Mouse (Mus musculus): ENCODE results near the gene Sestd1. TPM values are rescaled to one million over a fixed set of nuclear protein-coding genes. Genes with fewer than 3 reads are reported as not detected.

Gene Sestd1
- total RNA-seq, 2 experiments from 2014 or later: 7.9 to 9.7 TPM

- no peak for DNase-seq (ENCODE audit: low spot score)
These were observed 47.8 kb downstream of the Sestd1 start for GRCm38 (mm10) chr2:77232604-77233003.

DNA sequence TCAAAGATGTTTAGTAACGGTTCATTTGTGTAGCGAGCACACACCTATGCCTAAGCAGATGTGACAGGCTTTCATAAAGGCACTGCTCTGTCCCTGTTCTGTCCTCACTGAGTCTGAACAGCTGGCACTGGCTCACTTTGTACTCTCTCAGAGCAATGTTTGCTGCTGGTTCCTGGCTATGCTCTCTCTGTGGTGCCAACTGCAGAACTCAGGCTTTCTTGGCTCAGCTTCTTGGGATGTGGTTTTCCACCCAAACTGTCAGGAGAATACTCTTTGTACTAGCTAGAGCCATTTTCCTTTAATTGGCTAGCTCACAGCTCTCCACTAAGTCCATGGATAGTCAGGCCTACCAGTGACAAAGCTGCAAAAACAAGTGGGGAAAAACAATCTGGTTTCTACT, 59.4 kb downstream of the Sestd1 start:
- DNase-seq (ENCODE audit: low spot score): no peak

DNA sequence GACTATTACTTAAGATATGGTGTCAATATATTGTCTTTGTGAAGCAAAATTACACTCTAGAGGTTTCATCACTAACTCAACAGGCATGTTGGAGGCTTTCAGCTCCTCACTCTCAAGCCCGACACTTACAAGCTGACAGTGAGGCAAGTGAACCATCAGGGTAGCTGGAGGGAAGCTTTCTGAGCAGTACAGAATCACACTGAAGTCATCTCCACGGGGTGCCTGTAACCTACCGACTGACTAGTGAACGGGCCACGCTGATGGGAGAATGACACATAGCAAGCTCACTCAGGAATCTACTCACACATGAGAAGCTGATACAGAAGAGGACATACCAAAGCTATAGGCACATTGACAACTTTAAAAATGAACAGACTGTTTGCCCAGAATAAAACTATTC, 67.5 kb downstream of the Sestd1 start:
- no peak for DNase-seq (ENCODE audit: low spot score)

DNA sequence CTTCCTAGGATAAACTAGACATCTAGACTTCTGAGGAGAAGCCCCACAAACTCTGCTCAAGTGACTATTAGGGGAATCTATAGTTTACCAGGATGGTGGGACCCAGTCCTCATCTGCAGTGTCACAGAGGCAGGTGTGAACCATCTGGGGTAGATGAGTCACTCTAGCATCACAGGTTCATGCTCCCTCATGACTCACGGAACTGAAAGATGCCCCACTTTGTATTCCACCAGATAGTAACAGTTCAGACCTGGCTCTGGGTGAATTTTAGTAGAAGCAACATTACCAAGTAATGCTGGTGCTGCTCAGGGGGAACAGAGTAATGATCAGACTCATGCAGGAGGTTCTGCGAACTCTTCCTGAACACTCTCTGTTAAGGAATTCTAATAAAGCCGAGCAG, 73.4 kb downstream of the Sestd1 start:
- DNase-seq (ENCODE audit: low spot score): no peak

DNA sequence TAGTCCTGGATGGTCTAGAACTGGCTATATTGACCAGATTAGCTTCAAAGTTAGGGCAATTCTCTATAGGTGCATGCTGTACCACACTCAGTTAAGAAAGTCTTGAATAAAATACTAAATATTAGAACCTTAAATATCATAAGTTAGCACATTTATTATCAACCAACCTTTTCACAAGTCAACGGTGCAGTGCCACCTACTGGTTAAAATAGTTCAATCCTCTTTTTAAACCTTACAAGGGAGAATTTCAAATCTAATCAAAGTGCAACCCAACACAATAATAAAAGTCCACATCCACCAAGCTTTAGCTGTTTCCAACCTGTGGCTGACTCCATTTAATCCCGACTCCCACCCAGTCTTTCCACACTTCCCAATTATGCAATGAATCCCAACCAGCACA, 76.5 kb downstream of the Sestd1 start:
- no peak for DNase-seq (ENCODE audit: low spot score)

GRCm38 (mm10) chr2:77201900-77202299, 78.5 kb downstream of the Sestd1 start:
- DNase-seq (ENCODE audit: low spot score): no peak

DNA sequence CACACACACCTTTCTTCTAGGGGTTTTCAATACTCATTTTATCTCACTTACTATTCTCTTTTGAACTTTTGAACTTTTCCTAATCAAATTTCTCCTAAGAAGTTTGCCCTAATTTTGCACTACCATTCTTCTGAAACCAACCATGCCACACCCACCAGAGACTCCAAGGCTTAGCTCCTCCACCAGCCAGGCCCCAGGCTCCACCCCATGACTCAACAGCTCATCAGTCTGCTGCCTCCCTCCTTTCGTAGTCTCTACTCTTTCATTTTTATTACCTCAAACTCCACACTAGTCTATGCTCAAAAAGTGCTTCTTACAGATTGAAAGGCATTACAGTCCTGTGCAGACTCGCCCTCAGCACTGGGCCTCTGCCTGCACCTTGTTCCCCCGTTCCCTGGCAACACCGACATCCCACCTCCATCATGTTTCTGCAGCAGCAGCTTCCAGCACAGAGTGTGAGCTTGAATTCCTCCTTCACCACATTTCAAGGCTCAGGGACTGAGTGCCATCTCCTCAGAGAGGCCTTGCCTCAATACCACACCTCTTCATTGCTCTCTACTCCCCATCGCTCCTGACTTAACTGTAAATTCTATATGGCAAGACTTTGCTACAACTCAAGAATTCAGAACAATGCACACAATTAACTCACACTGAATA, 79.3 kb downstream of the Sestd1 start:
- DNase-seq (ENCODE audit: low spot score): no peak

DNA sequence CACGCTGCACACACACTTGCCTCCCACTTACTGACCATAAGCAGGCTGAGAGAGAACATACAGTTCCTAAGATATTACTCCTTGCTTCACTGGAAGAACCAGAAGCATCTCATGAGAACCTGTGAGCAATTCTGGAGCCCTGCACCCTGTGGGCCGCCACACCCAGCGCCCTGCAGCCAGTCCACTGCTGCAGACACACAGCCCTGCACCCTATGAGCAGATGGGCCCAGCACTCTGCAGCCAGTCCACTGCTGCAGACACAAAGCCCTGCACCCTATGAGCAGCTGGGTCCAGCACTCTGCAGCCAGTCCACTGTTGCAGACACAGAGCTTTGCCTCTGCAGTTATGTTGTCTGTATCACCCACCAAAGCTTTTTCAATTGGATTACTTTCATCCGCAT, 80.0 kb downstream of the Sestd1 start:
- DNase-seq (ENCODE audit: low spot score): no peak

- DNase-seq (ENCODE audit: low spot score): no peak
These were observed 82.1 kb downstream of the Sestd1 start for GRCm38 (mm10) chr2:77198246-77198645.

DNA sequence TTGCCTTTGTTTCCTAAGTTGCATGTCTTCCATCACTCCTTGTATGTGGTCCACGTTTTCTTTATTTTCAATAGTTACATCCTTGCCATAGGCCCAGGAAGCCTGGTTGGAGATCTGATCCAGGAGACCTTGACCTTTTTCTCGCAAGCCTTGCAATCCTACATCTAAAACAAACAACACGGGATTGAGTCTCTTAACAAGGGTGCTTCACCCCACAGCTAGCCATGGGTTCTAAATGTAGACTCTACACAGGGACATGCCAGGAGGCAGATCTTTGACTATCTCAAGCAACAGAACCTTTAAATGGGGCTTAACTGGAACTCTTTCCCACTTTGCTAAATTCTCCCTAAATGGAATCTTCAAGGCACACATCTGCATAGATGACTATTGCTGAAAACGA, 83.6 kb downstream of the Sestd1 start:
- no peak for DNase-seq (ENCODE audit: low spot score)

DNA sequence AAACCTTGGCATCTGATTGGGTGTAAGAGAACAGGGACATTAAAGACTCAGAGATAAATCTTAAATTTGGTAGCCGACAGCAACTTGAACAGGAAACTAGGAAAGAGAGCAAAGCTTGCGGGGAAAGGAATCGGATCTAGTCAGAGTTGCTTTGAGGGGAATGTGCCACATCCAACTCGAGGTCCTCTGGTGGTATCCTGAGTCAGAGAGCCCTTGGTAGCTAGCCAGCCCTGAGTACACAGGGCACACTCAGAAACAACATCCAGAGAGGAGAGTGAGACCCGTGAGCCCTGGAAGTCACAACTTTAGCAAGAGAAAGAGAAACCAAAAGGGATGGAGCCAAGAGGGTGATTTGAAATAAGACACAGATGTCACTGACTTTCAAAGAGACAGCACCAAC, 85.3 kb downstream of the Sestd1 start:
- DNase-seq (ENCODE audit: low spot score): no peak

GRCm38 (mm10) chr2:77191811-77192210, 88.6 kb downstream of the Sestd1 start:
- no peak for DNase-seq (ENCODE audit: low spot score)

GRCm38 (mm10) chr2:77190891-77191290, 89.5 kb downstream of the Sestd1 start:
- no peak for DNase-seq (ENCODE audit: low spot score)

GRCm38 (mm10) chr2:77190301-77190700, 90.1 kb downstream of the Sestd1 start:
- DNase-seq (ENCODE audit: low spot score): no peak

GRCm38 (mm10) chr2:77189671-77190070, 90.7 kb downstream of the Sestd1 start:
- no peak for DNase-seq (ENCODE audit: low spot score)

DNA sequence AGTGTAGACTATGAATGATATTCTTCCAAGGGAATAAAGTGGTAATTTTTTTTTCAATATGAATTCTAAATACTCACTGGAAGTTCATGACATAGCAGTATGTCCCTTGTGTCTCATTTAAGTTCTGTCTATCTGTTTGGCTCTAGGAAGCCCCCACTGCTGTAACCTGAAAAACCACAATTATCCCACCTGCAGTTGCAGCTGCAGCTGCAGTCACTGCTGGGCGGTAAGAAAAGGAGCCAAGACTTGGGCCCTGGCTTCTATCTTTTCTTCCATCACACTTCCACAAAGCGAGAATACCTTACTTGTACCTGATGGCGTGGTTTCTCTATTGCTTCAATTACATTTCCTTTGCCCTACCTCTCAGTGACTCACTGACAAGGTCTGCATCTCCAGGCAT, 92.9 kb downstream of the Sestd1 start:
- no peak for DNase-seq (ENCODE audit: low spot score)

- DNase-seq (ENCODE audit: low spot score): no peak
These were observed 93.5 kb downstream of the Sestd1 start for GRCm38 (mm10) chr2:77186912-77187311.

- no peak for DNase-seq (ENCODE audit: low spot score)
These were observed 96.3 kb downstream of the Sestd1 start for GRCm38 (mm10) chr2:77184049-77184571.

DNA sequence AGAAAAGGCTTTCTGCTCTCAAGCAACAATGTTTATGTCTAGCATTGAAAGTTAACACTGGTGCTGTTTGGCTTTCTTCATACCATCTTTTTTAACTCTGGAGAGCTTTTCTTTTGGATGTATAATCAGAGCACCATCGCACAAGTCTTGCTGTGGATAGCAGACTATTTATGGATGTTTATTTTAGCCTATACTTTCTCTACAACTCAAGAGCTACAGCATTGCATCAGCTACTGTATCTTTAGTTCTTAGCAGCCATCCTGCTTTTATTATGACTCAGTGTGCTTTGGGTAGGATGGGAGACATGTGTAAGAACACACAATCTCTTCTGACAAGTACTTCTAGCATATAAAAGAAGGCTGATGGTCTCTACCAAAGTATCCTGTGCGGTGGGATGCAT, 96.7 kb downstream of the Sestd1 start:
- no peak for DNase-seq (ENCODE audit: low spot score)

DNA sequence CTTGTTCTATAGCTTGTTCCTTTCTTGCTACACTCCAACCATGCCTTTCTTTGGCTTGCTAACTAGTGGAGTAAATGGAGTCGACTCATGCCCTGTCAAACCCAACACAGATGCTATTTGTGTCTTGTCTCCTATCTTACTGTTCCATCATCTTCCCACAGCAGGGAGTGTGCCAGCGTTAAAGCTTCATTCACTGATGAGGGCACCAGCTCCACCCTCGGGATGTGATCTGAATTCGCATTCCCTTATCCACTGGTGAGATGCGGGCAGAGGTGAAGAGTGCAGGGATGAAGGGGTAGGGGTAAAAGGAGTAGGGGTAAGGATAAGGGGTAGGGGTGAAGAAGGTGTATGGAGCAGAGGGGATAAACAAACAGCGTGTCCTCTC, 97.4 kb downstream of the Sestd1 start:
- DNase-seq (ENCODE audit: low spot score): no peak

DNA sequence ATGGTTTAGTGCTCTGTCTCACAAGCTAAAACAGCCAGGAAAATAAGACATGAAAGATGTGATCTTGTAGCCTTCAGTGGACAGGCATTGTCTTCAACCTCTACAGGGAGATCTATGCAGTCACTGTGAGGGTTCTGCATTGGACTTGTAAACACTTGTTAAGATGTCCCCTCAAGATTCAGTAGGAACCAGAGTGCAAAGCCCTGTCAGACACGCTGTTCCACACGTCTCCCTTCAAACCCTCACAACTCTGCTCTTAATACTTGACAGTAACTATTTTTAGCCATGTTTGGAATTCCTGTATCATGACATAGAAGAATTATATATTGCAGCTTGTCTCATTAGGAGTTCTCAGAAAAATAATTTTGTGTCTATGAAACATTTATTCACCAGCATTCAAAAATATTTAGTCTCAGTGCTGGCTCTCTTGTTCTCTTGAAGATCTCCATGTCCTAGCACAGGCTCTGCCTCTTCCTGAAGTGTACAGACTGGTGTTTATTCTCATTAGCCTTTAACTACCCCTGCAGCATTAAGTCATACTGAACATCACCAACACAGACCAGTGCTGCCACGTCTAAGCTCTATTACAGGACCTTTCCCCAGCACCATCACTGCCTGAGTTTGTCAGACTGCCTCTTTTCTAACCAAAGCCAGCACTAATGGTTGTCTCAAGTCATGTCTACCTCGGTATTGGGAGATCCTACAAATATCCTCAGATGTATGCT, 98.0 kb downstream of the Sestd1 start:
- DNase-seq (ENCODE audit: low spot score): no peak

DNA sequence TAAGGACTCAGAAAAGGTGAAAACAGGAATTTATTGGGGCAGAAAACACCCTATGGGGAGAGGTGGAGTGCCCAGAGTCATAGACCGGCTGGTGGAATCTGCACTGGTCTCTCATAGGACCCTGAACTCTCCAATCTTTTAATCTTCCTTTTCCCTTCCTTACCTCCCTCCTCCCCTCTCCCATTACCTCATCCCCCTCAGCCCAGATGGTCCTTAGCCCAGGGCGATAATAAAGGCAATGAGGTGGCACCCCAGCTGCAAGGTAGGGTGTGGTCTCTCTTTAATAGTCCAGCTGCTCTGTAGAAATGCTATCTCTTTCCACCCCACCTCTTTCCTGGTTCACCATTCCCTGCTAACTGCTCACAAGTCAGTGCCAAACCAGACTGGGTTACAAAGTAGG, 102.9 kb downstream of the Sestd1 start:
- DNase-seq (ENCODE audit: low spot score): no peak

- DNase-seq (ENCODE audit: low spot score): no peak
These were observed 104.0 kb downstream of the Sestd1 start for GRCm38 (mm10) chr2:77176413-77176812.
